Mouse (Mus musculus) cortical plate, adult 2 months (tissue): ENCODE measurements around the gene Ocm.

ENCODE experiments used
- CTCF ChIP-seq: fragments of 200-500 bp; IDR thresholded peaks from 2 replicates; pipeline ENCODE4 v1.5.1; 2011; ENCODE audit warnings: mild to moderate bottlenecking, control low read depth, low read length; ENCODE audit not compliant: insufficient read depth; ENCODE audit errors: extremely low read depth
- POLR2A ChIP-seq: fragments of 200-500 bp; IDR thresholded peaks from 2 replicates; pipeline ENCODE4 v1.6.1; 2011; ENCODE audit warnings: mild to moderate bottlenecking, low read length, control low read depth; ENCODE audit not compliant: insufficient read depth; ENCODE audit errors: extremely low read depth

- TF ChIP-seq POLR2A (no peak), CTCF (no peak)
Measured at GRCm38 (mm10) chr5:143982361-143982760, 44.1 kb downstream of the Ocm start.
